Mouse (Mus musculus) MEL (cell line): ENCODE measurements around the gene Cmya5.

Experiments used
- BHLHE40 ChIP-seq: IDR thresholded peaks from 2 replicates; pipeline ENCODE4 v1.6.1; 2012; ENCODE audit warnings: low read depth, mild to moderate bottlenecking, inconsistent platforms, low read length, improper control_type of control experiment, borderline replicate concordance
- CTCF ChIP-seq, 3 experiments: IDR thresholded peaks in 2 of 3; conservative IDR thresholded peaks in 1 of 3; 2 replicates each; pipeline ENCODE4 v1.5.1; 2011 to 2012; ENCODE audit warnings: low read length in 3 of 3, low read depth in 2 of 3, mild to moderate bottlenecking in 2 of 3, improper control_type of control experiment in 1 of 3, inconsistent platforms in 1 of 3, mixed read lengths in 1 of 3, moderate library complexity in 1 of 3; ENCODE audit not compliant: control insufficient read depth in 1 of 3, insufficient read depth in 1 of 3, poor library complexity in 1 of 3, severe bottlenecking in 1 of 3
- GATA1 ChIP-seq: IDR thresholded peaks from 2 replicates; pipeline ENCODE4 v1.6.1; 2011; ENCODE audit warnings: low read depth, low read length, improper control_type of control experiment
- HCFC1 ChIP-seq: IDR thresholded peaks from 2 replicates; pipeline ENCODE4 v1.6.1; 2012; ENCODE audit warnings: low read depth, mild to moderate bottlenecking, inconsistent platforms, low read length, improper control_type of control experiment, moderate library complexity
- KAT2A ChIP-seq: conservative IDR thresholded peaks from 2 replicates; pipeline ENCODE4 v1.6.1; 2012; ENCODE audit warnings: low read depth, low read length, improper control_type of control experiment, inconsistent platforms
- MAZ ChIP-seq: IDR thresholded peaks from 2 replicates; pipeline ENCODE4 v1.6.1; 2012; ENCODE audit warnings: low read depth, mild to moderate bottlenecking, inconsistent platforms, low read length, improper control_type of control experiment
- MXI1 ChIP-seq: IDR thresholded peaks from 2 replicates; pipeline ENCODE4 v1.6.1; 2011; ENCODE audit warnings: mild to moderate bottlenecking, low read depth, low read length, improper control_type of control experiment
- MYC ChIP-seq: IDR thresholded peaks from 2 replicates; pipeline ENCODE4 v1.6.1; 2011; ENCODE audit warnings: low read depth, mild to moderate bottlenecking, low read length, improper control_type of control experiment, moderate library complexity
- POLR2A ChIP-seq, 2 experiments: IDR thresholded peaks; 2 replicates each; pipeline ENCODE4 v1.6.1; 2011 to 2012; ENCODE audit warnings: low read length in 2 of 2, mild to moderate bottlenecking in 2 of 2, control low read depth in 1 of 2, improper control_type of control experiment in 1 of 2, low read depth in 1 of 2, moderate library complexity in 1 of 2; ENCODE audit not compliant: control insufficient read depth in 1 of 2, insufficient read depth in 1 of 2, poor library complexity in 1 of 2
- SIN3A ChIP-seq: IDR thresholded peaks from 2 replicates; pipeline ENCODE4 v1.6.1; 2012; ENCODE audit warnings: low read length, improper control_type of control experiment, inconsistent platforms
- USF2 ChIP-seq, 2 experiments: IDR thresholded peaks; 2 replicates each; pipeline ENCODE4 v1.6.1; 2011 to 2012; ENCODE audit warnings: improper control_type of control experiment in 2 of 2, low read length in 2 of 2, borderline replicate concordance in 1 of 2, inconsistent platforms in 1 of 2, low read depth in 1 of 2, mild to moderate bottlenecking in 1 of 2; ENCODE audit not compliant: insufficient read depth in 1 of 2

DNA sequence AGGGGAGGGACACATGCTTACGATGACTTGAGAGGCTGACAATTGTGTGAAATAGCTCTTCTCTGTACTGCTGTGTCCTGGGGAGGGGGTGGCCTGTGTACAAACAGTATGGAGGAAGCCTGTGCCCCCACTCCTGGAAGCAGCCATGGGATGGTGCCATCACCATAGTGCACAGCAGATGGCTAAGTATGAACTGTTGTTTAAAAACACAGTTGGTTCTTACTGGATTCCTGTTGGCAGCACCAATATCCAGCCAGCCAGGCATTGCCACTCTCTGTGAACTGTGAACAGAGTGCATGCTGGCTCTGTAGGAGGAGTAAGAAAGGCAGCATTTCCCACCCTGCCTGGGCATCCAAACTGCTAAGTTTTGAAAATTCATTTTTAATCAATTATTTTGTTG lies 88.4 kb downstream of the Cmya5 start:
- TF ChIP-seq CTCF (IDR thresholded peaks at IDR 0.05 in 2 of 3, conservative IDR thresholded peaks at IDR 0.05 in 1 of 3; ENCODE audit: control insufficient read depth in 1 of 3, insufficient read depth in 1 of 3, low read depth in 2 of 3, low read length in 3 of 3, poor library complexity in 1 of 3, severe bottlenecking in 1 of 3) (no peak), MYC (no peak), MXI1 (no peak), SIN3A (no peak), KAT2A (no peak), BHLHE40 (no peak), POLR2A (IDR thresholded peaks at IDR 0.05; ENCODE audit: control insufficient read depth in 1 of 2, insufficient read depth in 1 of 2, low read depth in 1 of 2, low read length in 2 of 2, poor library complexity in 1 of 2) (no peak), USF2 (IDR thresholded peaks at IDR 0.05; ENCODE audit: borderline replicate concordance in 1 of 2, insufficient read depth in 1 of 2, low read depth in 1 of 2, low read length in 2 of 2) (no peak), MAZ (no peak), HCFC1 (no peak), GATA1 (no peak)
